Mouse (Mus musculus) B cell, adult 2 months (primary cell): ENCODE measurements around the gene Pym1.
"Not testable (repeated sequence)": the region's sequence is repeated elsewhere in the genome, so short reads cannot be mapped to it uniquely, and the experiment has no call there.

Experiments used
- DNase-seq, 2 experiments: peaks; one replicate each; pipeline ENCODE4 v3.0.0; 2022

The Pym1 gene

GRCm38 (mm10) chr10:128747646-128748251 lies at the start of gene Pym1:
Pym1 (plus strand) TSS chr10:128747889.
- DNase-seq: peak; percentile 63 to 66

DNA sequence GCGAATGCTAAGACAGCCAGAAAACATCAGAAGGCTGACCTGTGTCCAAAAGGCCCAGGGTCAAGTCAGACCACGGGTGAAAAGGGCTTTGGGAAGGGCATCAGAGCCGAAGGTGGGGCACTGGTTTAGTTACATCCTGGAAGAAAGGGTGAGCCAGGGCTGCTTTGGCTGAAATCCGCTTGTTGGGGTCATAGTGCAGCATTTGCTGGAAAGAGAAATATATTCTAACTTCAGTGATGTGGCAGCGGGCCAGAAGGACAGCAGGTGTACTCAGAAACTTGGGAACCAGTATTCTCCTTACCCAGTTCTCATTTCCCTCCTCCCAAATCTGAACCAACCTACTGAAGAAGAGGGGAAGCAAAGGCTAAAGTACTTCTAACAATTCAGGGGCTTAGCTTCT lies 48.7 kb upstream of the Pym1 start:
- no peak for DNase-seq

DNA sequence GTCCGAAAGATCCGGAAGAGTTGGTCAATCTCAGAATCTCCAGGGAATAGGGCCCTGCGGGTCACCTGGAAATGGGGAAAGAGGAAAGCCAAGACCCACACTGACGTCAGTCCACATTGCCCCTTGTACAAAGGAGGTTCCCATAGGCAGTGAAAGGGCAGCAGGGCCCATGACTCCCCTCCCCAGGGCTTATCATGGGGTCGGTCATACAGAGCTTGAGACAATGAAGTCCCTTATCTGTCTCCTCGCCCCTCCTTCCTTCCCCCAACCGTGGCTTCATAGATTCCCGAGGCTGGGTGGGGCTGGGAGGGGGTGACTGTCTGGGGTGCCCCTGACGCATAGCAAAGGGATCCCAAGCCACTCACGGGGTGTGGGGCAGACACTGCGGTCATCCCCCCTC lies 48.1 kb upstream of the Pym1 start:
- DNase-seq: no peak

GRCm38 (mm10) chr10:128700712-128701111 lies 47.0 kb upstream of the Pym1 start:
- DNase-seq: no peak

GRCm38 (mm10) chr10:128702328-128703007 lies 45.2 kb upstream of the Pym1 start:
- no peak for DNase-seq

DNA sequence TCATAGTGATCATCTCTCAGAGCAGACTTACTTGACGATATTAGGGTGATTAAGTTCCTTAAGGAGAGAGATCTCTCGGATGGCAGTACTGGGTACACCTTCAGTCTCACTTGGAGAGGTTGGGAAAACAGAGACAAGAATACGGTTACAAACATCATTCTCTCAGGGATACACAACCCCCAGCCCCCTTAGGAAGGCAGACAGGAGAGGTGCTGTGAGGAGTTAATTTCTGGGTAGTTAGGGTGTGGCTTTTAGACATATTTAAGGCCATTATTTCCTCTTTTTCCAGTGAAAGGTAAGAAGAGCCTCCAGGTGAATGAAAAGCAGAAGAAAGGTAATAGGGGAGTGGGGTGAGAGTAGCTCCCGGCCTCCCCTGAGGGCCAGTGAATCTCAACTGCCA lies 43.8 kb upstream of the Pym1 start, which contains the start of gene Pmel:
Pmel (plus strand) TSS at position 301 of the 400 bp plus-strand sequence.
- no peak for DNase-seq

DNA sequence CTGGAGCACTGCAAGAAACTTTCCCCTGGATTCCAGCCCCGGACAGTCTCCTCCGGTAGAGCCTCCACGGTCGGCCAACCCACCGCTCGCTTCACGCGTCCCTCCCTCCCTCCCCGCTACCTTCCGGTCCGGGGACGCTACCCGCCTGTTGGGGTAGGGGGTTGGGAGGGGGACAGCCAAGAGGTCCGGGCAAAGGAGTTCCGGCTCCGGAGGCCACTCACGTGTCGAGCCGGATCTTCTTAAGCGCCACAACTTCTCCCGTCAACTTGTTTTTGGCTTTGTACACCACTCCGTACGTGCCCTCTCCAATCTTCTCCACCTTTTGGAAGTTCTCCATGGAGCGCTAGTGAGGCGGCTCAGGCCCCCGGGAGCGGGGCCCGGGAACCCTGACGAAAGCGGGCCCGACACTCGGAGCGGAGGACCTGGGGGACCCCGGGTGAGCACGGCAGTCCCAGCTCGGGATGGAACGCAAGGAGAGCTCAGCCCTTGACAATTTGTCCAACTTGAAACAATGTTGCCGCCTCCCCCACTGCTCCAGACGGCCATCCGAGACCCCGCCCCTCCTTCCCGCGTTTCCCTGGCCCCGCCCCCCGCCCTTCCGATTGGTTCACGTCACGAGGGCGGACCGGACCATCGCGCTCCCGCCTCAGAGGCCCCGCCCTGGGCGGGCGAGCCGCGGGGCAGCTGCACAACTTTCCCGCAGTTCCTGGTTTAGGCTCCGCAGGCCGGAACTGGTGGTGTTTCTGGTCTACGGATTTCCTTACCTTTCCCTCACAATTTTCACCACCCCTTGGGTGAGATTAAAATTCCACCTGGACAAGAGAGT lies 43.0 kb upstream of the Pym1 start, which contains the start of gene Cdk2:
Cdk2 (minus strand) TSS at position 541 of the 826 bp plus-strand sequence.
- peak; percentile 90 to 91 for DNase-seq

DNA sequence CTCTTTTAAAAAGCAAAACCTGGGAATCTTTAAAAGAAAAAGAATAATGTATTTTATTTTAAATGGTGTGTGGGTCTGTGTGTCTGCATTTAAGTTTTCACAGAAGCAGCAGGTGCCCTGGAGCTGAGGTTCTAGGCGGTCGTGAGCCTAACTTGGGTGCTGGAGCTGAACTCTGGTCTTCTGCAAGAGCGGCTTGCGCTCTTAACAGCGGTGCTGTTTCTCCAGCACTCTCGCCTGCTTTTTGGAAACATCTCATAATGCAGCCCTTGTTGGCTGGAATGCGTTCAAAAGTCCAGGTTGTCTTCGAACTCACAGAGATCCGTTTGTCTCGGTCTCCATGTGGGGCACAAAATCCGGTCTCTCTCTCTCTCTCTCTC lies 42.4 kb upstream of the Pym1 start:
- DNase-seq: no peak

DNA sequence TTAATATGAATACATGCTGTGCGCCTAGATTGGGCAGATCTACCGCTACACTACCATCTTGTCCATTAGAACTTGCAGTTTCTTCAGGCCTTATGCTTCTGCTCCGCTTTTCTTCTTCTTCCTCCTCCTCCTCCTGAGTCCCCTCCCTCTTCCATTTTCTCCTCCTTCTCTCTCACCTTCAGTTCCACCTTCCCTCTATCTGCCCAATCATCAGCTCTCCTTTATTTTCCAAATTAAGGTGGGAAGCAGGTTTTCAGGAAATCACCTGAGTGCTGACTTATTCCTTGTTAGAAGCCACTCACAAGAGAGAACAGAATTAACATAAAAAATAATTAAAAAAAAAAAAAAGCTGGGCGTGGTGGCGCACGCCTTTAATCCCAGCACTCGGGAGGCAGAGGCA lies 36.4 kb upstream of the Pym1 start:
- DNase-seq: not testable (repeated sequence)

- DNase-seq: peak; percentile 77 to 82
These were observed 31.8 kb upstream of the Pym1 start for GRCm38 (mm10) chr10:128715559-128716537.

GRCm38 (mm10) chr10:128725466-128725865 lies 22.2 kb upstream of the Pym1 start:
- DNase-seq: not testable (repeated sequence)

DNA sequence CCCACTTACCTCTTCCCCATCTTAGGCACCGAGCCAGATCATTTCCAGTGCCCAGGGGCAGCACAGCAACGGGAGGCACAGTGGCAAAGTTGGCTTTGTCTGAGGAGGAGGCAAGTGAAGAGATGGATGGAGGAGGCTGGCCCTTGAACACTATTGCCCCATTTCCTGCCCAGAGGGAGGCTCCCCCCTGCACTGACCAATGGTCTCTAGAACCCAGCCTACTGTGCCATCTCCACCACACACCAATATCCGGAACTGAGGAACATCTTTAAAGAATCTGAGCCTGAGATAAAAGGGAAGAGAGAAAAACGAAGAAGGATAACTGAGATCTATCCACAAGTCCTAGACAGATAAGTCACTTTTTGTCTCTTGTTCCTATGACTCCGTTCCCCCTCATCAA lies 19.6 kb upstream of the Pym1 start:
- no peak for DNase-seq

DNA sequence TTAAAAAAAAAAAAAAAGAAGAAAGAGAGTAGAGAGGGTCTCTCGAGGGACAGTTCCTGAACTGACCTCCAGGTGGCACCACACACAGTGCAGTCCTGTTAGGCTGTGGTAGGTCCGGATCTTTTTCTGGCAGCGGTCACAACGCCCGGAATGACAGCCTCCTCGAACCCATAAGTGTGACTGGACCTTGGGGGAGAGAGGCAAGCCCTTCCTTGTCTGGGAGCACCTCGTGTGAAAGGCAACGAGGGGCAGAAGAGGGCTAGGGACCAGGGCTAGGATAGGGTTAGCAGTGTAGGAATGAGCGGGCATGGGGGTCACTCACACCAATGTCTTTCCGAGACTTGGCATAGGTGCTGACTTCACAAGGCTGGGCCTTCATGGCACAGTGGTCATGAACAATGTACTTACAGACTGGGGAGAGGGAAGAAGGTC lies 16.7 kb upstream of the Pym1 start:
- peak; percentile 79 to 83 for DNase-seq

- no peak for DNase-seq
These were observed 15.7 kb upstream of the Pym1 start for GRCm38 (mm10) chr10:128731992-128732391.

GRCm38 (mm10) chr10:128737435-128737834 lies 10.3 kb upstream of the Pym1 start:
- no peak for DNase-seq

DNA sequence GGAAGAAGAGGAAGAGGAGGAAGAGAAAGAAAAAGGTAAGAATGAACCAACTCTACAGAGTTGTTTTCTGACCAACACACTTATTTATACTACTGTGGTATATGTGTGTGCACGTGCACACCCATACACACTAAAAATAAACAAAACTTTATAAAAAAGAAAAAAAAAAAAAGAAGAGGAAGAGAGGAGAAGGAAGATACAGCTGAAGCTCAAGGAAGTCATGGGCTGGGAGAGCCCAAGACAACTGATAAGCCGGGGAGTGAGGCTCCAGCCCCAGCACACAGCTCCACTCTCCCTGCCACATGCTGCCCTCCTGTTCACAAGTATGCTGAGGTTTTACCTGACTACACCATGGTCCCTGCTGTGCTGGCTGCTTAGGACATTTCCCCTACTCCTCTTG lies 7.4 kb upstream of the Pym1 start:
- no peak for DNase-seq

DNA sequence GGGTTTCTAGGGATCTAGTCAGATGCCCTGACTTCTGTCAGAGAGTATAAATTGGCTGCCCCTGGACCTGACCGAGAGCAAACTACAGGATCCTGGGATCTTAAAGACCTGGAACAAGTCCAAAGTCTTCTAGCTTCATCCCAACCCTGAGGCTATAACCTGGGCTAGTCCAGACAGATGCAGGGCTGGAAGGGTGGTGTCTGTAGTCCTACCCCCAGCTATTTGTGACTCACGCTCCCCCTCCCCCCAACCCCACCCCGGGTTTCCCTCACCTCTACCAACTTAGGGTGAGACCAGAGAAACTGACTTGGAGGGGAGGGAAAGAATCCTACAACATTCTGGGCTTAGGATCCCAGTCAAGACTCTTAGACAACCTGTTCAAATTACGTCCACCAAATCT lies 5.1 kb upstream of the Pym1 start:
- no peak for DNase-seq

DNA sequence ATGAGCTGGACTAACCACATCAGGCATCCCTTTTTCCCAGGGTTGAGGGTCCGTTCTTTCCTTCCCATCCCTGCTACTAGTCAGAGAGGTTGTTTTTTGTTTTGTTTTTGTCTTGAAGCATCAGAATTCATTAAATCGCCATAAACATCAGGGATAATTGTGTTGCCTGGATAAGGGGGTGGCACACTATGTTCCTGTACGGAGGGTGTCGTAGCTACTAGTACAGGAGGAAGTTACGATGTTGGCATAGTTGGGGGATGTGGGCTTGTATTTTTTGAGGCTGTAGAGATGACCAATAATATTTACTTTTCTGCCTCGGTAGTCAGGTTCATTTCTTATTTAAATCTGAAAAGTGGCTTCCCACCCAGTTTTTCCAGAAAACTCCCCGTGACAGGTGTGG lies 4.5 kb upstream of the Pym1 start:
- DNase-seq: peak; percentile 18 to 23

GRCm38 (mm10) chr10:128743791-128744191 lies 3.9 kb upstream of the Pym1 start:
- DNase-seq: peak; percentile 39 to 51

GRCm38 (mm10) chr10:128744211-128744610 lies 3.5 kb upstream of the Pym1 start:
- DNase-seq: no peak

DNA sequence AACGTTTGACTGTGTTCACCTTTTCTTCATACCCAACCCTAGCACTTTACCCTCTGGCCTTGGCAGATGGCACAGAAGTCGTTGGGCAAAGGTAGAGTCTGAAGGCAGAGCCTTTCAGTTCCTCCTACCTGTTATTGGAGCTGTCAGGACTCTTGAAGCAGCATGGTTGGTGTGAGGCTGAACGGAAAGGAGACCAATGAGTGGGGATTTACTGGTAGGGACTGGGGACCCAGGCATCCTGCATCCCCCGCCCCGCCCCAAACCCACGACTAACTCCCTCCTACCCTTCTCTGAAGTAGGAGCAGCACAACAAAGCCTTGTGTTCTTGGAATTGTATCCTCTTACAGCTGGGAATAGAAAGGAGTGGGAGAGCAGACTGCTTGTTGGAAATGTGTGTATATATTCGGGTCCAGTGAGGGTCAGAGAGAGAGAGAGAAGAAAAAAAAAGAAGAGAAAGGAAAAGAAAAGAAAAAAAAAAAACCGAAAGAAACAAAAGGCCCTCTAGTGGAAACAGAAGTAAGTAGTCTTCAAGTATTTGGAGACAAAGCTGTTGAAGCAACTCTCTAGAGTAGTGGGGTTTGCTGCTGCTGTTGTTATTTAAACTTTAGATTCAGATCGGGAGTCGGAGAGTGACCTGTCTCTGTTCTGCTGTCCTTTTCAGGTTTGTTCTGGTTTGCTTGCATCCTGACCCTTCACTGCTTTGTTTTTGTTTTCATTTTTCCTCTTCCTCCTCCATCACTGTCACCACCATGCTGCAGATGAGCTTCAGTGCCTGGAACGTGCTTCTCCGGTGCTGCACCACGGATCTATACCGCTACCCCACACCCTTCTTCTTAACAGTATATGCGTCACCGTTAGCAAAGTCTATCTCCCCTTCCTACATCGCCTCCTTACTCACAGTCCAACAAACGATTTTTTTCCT lies 2.7 kb upstream of the Pym1 start, which contains the start of gene Dgka:
Dgka (minus strand) TSS at position 176 of the 922 bp plus-strand sequence.
- peak; percentile 44 to 50 for DNase-seq
